Mouse (Mus musculus) left cerebral cortex, adult 9 months (tissue): ENCODE data around the gene Pcgf1.
A peak's percentile ranks its signal among the peaks of the same experiment; 100 is the strongest.

Experiments
- DNase-seq, 2 experiments: peaks; one replicate each; pipeline ENCODE4 v3.0.0; 2022; ENCODE audit warnings: low spot score in 2 of 2

The Pcgf1 gene

DNA sequence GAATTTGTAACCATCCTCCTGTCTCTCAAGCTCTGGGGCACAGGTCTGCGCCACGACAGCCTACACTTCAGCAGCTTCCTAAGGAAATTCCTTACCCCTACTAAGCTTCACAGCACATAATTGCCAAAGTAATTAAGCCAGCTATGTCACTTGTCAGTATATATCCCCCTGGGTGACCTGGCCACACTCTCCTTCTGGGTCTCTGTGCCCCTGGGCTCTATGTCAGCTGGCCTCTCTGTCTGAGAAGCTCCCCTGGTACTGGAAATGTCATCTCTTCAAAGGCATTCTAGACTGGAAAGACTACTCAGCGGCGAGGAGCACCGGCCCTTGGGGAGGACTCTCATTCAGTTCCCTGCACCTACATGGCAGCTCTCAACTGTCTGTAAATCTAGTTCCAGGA lies 45.3 kb downstream of the Pcgf1 start:
- DNase-seq: no peak

GRCm38 (mm10) chr6:83124851-83125312 lies 47.2 kb downstream of the Pcgf1 start:
- peak; percentile 84 to 92 for DNase-seq

- DNase-seq: no peak
Observed at GRCm38 (mm10) chr6:83125331-83125730, 47.7 kb downstream of the Pcgf1 start, which contains the start of gene Ino80b. Gene Ino80b, minus strand, starts transcription at chr6:83125431.

DNA sequence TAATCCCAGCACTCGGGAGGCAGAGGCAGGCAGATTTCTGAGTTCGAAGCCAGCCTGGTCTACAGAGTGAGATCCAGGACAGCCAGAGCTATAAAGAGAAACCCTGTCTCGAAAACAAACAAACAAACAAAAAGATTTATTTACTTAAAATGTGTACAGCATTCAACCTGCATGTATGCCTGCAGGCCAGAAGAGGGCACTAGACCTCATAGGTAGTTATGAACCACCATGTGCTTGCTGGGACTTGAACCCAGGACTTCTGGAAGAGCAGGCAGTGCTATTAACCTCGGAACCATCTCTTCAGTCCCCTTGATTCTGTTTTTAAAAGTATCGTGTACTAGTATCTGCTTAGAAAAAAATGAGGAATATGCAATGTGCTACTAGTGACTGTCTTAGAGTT lies 49.8 kb downstream of the Pcgf1 start:
- no peak for DNase-seq
